Mouse (Mus musculus) midbrain, postnatal 0 days (tissue): ENCODE results near the gene Phox2a. TPM values are rescaled to one million over a fixed set of nuclear protein-coding genes. Genes with fewer than 3 reads are reported as not detected.
A peak's percentile ranks its signal among the peaks of the same experiment; 100 is the strongest.

Experiments used
- ATAC-seq: fragments of 200-750 bp; cut with Nextera tagmentation; 2 replicates; pipeline ENCODE4 v1.8.0; 2017; ENCODE audit warnings: moderate number of reproducible peaks, mild to moderate bottlenecking, moderate TSS enrichment, moderate library complexity; ENCODE audit not compliant: low FRiP score
- DNase-seq: peaks from one replicate; pipeline ENCODE4 v3.0.0-alpha.2; 2015; ENCODE audit warnings: low spot score
- H3K27ac ChIP-seq: fragments of 300-500 bp; sonication (generic); 2 replicates; pipeline ENCODE4 v1.5.1; 2014; ENCODE audit warnings: low read depth, mild to moderate bottlenecking, low read length, mixed read lengths
- H3K27me3 ChIP-seq: fragments of 300-500 bp; sonication (generic); 2 replicates; pipeline ENCODE4 v1.6.1; 2014; ENCODE audit warnings: low read length, control low read depth, mixed read lengths; ENCODE audit not compliant: insufficient read depth
- H3K36me3 ChIP-seq: fragments of 300-500 bp; sonication (generic); 2 replicates; pipeline ENCODE4 v1.6.1; 2014; ENCODE audit warnings: low read length, control low read depth, mixed read lengths; ENCODE audit not compliant: insufficient read depth
- H3K4me1 ChIP-seq: fragments of 300-500 bp; sonication (generic); 2 replicates; pipeline ENCODE4 v1.6.1; 2014; ENCODE audit warnings: mild to moderate bottlenecking, control low read depth, antibody characterized with exemption, low read length, mixed read lengths; ENCODE audit not compliant: insufficient read depth
- H3K4me2 ChIP-seq: fragments of 300-500 bp; sonication (generic); 2 replicates; pipeline ENCODE4 v1.6.1; 2014; ENCODE audit warnings: low read depth, mild to moderate bottlenecking, low read length, mixed read lengths; ENCODE audit not compliant: poor library complexity, severe bottlenecking
- H3K4me3 ChIP-seq: fragments of 300-500 bp; sonication (generic); 2 replicates; pipeline ENCODE4 v1.5.1; 2014; ENCODE audit warnings: low read depth, mild to moderate bottlenecking, low read length, moderate library complexity
- H3K9ac ChIP-seq: fragments of 300-500 bp; sonication (generic); replicated peaks from 2 replicates; pipeline ENCODE4 v1.6.1; 2014; ENCODE audit warnings: mild to moderate bottlenecking, low read length, moderate library complexity, mixed read lengths; ENCODE audit not compliant: poor library complexity, severe bottlenecking
- H3K9me3 ChIP-seq: fragments of 300-500 bp; sonication (generic); 2 replicates; pipeline ENCODE4 v1.6.1; 2016; ENCODE audit warnings: low read length, control low read depth
- CTCF ChIP-seq: IDR thresholded peaks from 2 replicates; pipeline ENCODE4 v1.5.1; 2016; ENCODE audit warnings: antibody characterized with exemption, mild to moderate bottlenecking
- WGBS: fragments of 180-500 bp; shearing (Covaris S2); extraction: QIAGEN DNeasy Blood & Tissue Kit; methylation state at CpG from one replicate; pipeline ENCODE4 v1.1.7; 2014; 5-methylcytosine and 5-hydroxymethylcytosine counted together
- polyA plus RNA-seq: library from polyadenylated mRNA; unstranded; fragments of >200 nt; fragmentation: Nextera tagmentation; extraction: Ambion mirVana; gene quantifications from 2 replicates; pipeline ENCODE4 v1.2.1, GENCODE M21; 2015
- total RNA-seq: library from RNA; depleted of rRNA; stranded (reverse); fragments of >200 nt; gene quantifications from 2 replicates; pipeline ENCODE4 v1.2.3, GENCODE M21; 2014

The Phox2a gene
- total and polyA plus RNA-seq, 2 experiments from 2014 or later, result 0.12 to 0.82 TPM

DNA sequence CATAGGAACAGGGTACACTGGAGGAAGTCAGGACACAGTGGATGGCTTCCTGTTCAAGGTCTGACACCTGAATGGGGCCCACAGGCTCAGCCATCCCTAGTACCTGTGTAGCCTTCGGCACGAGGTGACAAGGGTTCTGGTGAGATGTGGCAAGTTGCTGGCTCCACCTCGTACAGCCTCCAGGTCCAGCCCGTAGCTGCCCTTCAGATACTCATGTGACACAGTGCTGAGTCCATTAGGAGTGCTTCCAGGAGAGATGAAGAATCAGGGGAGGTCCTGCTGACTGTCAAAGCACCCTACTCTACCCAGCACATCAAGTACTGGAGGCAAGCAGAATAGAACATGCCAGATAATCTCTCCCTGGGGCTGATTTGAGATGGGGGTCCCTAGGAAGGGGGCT, 14.3 kb downstream of the Phox2a start:
- no peak overlapping the region for H3K9ac ChIP-seq
- H3K9me3 ChIP-seq, result no peaks in the 10 kb centered on the region
- peaks cover 6% of the 10 kb centered on the region; the same call in 1 of the 2 replicates for H3K36me3 ChIP-seq
- 92% methylated on average over 4 of the region's 4 CpGs for WGBS
- DNase-seq (no peak), ATAC-seq (no peak)
- H3K27me3 ChIP-seq, result peaks cover 9% of the 10 kb centered on the region; the same call in 1 of the 2 replicates
- no peak overlapping the region for H3K4me2 ChIP-seq
- H3K4me3 ChIP-seq, result no peak overlapping the region
- peaks cover 6% of the 10 kb centered on the region; the same call in 1 of the 2 replicates for H3K4me1 ChIP-seq
- no peak overlapping the region for H3K27ac ChIP-seq
- TF ChIP-seq CTCF, result no peak

GRCm38 (mm10) chr7:101833352-101833751, 15.2 kb downstream of the Phox2a start:
- no peak overlapping the region for H3K27ac ChIP-seq
- WGBS, result 77% methylated on average over 5 of the region's 5 CpGs

GRCm38 (mm10) chr7:101833916-101834584, 15.9 kb downstream of the Phox2a start:
- DNase-seq (peak; percentile 54), ATAC-seq (no peak)
- peaks cover 6% of the 10 kb centered on the region; the same call in 1 of the 2 replicates for H3K36me3 ChIP-seq
- no peak overlapping the region for H3K4me3 ChIP-seq
- no peak overlapping the region for H3K27ac ChIP-seq
- peaks cover 11% of the 10 kb centered on the region; the same call in 1 of the 2 replicates for H3K27me3 ChIP-seq
- H3K4me1 ChIP-seq, result peaks cover 7% of the 10 kb centered on the region; the same call in 1 of the 2 replicates
- WGBS, result 55% methylated on average over 3 of the region's 3 CpGs
- no peak for TF ChIP-seq CTCF
- H3K9ac ChIP-seq, result no peak overlapping the region
- no peak overlapping the region for H3K4me2 ChIP-seq
- H3K9me3 ChIP-seq, result no peaks in the 10 kb centered on the region

More at GRCm38 (mm10) chr7:101833352-101833751, 15.2 kb downstream of the Phox2a start:
- Histone ChIP-seq H3K9ac (no peak overlapping the region), H3K27me3 (peaks cover 11% of the 10 kb centered on the region; the same call in 1 of the 2 replicates), H3K4me2 (no peak overlapping the region), H3K4me1 (peaks cover 7% of the 10 kb centered on the region; the same call in 1 of the 2 replicates), H3K9me3 (no peaks in the 10 kb centered on the region), H3K4me3 (no peak overlapping the region), H3K36me3 (peaks cover 6% of the 10 kb centered on the region; the same call in 1 of the 2 replicates)
- peak; percentile 24; the same call in 1 of the 2 replicates for TF ChIP-seq CTCF
- DNase-seq, result no peak
- ATAC-seq, result no peak

DNA sequence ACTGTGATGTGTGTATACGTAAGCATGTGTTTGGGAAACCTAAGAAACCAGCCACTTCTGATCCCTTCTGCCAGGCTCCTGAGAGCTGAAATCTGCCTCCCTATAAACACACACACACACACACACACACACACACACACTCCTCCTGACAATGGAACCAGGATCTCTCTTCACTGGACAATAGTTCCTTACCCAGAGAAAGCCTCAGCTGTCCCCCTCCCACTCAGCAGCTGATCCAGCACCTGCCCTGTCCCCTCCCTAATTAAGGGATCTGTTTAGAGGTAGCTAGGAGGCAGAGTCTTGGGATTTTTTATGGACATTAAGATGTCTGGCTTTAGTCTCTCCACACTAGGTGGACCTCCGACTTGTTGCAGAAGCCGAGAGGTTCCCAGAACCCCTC, 16.8 kb downstream of the Phox2a start:
- Histone ChIP-seq H3K4me2 (no peak overlapping the region), H3K9me3 (no peaks in the 10 kb centered on the region), H3K4me3 (no peak overlapping the region), H3K4me1 (peaks cover 7% of the 10 kb centered on the region; the same call in 1 of the 2 replicates), H3K36me3 (peaks cover 6% of the 10 kb centered on the region; the same call in 1 of the 2 replicates), H3K27me3 (peaks cover 11% of the 10 kb centered on the region; the same call in 1 of the 2 replicates), H3K9ac (no peak overlapping the region), H3K27ac (no peak overlapping the region)
- no peak for ATAC-seq
- WGBS, result 51% methylated on average over 3 of the region's 3 CpGs
- DNase-seq, result no peak
- TF ChIP-seq CTCF, result no peak

- peaks cover 11% of the 10 kb centered on the region; the same call in 1 of the 2 replicates for H3K27me3 ChIP-seq
- peaks cover 7% of the 10 kb centered on the region; the same call in 1 of the 2 replicates for H3K4me1 ChIP-seq
- H3K27ac ChIP-seq, result no peak overlapping the region
- DNase-seq (no peak), ATAC-seq (no peak)
- peak overlapping the region; percentile 100 for H3K4me2 ChIP-seq
- no peak overlapping the region for H3K9ac ChIP-seq
- H3K36me3 ChIP-seq, result peaks cover 5% of the 10 kb centered on the region; the same call in 1 of the 2 replicates
- peak; percentile 20; the same call in 1 of the 2 replicates for TF ChIP-seq CTCF
- WGBS, result 47% methylated on average over 5 of the region's 5 CpGs
- H3K4me3 ChIP-seq, result peak overlapping the region; percentile 63; the same call in 1 of the 2 replicates
- no peaks in the 10 kb centered on the region for H3K9me3 ChIP-seq
These were observed 17.5 kb downstream of the Phox2a start for GRCm38 (mm10) chr7:101835457-101836109.
